Mouse (Mus musculus) adrenal gland, adult 18-20 months (tissue): ENCODE measurements around the gene Tmod3. TPM values are rescaled to one million over a fixed set of nuclear protein-coding genes. Genes with fewer than 3 reads are reported as not detected.
A peak's percentile ranks its signal among the peaks of the same experiment; 100 is the strongest.

Experiments used
- DNase-seq, 2 experiments: peaks; one replicate each; pipeline ENCODE4 v3.0.0; 2021 to 2022; ENCODE audit warnings: low spot score in 2 of 2
- long read RNA-seq, 2 experiments: library from polyadenylated mRNA; stranded (forward); transcript quantifications; one replicate each; pipeline ENCODE4 v2.0.0; 2021
- total RNA-seq, 2 experiments: library from RNA; stranded (reverse); gene quantifications; 1 replicate in 1 of 2; 2 replicates in 1 of 2; pipeline ENCODE4 v1.2.3; 2021

Gene Tmod3
- total RNA-seq, result 10 to 100 TPM; 57.4 to 60.2 TPM
- long read RNA-seq, experiment 1, transcript Tmod3-201 (10 exons, 3,667 nt), result major isoform, 29 of 38 reads
- long read RNA-seq, experiment 1, partial matches to known transcripts, result 3 of 38 reads
- long read RNA-seq, experiment 1, other reads (novel, unspliced or antisense), result 5 of 38 reads
- long read RNA-seq, experiment 2, transcript Tmod3-201 (10 exons, 3,667 nt), result major isoform, 44 of 48 reads
- long read RNA-seq, experiment 2, partial matches to known transcripts, result 1 of 48 reads
- long read RNA-seq, experiment 2, other reads (novel, unspliced or antisense), result 3 of 48 reads

- DNase-seq, result peak; percentile 95 to 97
These were observed at the start of gene Tmod3 for GRCm38 (mm10) chr9:75559512-75560012. Gene Tmod3 (minus strand): TSS chr9:75559657.

- no peak for DNase-seq
These were observed 48.0 kb upstream of the Tmod3 start for GRCm38 (mm10) chr9:75607496-75607895.

- no peak for DNase-seq
These were observed 42.1 kb upstream of the Tmod3 start for GRCm38 (mm10) chr9:75601510-75601909.

DNA sequence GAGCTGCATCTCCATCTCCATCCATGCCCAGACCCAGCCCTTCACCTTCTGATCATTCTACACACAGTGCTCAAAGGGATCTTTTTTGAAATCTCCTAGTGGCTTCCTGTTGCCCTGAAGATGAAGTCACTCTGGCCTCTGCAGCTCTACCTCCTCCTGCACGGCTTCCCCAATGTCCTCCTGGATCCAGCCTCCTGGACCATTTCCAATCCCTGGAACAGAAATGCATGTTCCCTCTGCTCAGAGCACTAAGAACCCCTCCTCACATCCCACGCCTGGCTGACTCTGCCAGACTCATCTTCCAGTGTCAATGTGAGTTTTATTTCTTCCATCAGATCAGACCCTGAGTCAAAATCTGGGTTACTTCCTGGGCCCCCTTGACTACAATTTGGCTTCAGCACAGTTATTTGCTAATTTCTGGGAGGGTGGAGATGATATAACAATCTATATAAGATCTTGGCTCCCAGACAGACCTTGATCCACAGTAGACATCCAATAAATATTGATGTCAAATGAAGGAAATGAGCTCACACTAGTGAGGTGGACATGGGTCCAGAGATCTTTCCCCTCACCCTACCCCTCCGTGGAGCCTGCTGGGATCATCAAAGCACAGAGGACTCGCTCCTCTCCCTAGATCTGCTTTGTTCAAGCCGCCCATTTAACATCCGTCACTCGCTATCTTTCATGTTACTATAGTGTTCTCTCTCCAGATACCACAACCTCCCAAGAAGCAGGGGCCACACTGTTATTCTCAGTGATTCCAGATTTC, 40.9 kb upstream of the Tmod3 start:
- DNase-seq, result no peak

- DNase-seq, result no peak
These were observed 39.9 kb upstream of the Tmod3 start for GRCm38 (mm10) chr9:75599191-75599841.

DNA sequence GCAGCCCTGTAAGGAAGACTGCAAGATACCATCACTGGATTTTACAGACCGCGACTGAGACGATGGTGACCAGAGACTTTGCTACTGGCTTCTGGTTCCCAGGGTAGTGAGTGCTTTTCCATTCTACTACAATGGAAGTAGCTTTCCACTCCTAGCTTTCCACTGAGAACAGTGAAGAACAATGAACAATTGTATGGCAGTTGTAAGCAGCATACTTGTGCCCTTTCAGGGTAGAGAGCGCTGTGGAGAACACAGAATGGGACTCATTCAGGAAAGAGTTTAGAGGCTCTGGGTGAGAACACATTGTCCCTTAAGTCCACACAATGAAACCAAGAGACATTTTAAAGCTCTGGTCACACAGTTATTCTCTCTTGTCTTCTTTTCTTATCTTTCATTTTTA, 38.1 kb upstream of the Tmod3 start:
- no peak for DNase-seq

DNA sequence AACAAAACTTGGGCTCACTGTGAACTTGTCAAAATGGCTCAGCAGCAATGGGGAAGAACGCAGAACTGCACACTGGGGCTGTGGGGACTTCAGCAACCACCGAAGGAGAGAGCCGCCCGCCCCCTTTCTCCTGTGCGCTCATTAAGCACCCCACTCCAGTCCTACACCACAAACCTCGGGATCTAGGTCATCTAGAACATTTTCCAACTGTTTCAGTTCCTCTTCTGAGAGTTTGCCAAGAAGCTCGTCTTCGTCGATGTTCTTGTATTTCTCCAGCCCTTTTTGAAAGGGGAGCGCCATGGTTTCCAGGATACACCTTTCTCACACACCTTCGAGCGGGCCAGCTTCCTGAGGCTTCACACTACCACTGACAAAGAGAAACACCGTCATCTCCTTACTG, 37.6 kb upstream of the Tmod3 start:
- DNase-seq, result no peak

DNA sequence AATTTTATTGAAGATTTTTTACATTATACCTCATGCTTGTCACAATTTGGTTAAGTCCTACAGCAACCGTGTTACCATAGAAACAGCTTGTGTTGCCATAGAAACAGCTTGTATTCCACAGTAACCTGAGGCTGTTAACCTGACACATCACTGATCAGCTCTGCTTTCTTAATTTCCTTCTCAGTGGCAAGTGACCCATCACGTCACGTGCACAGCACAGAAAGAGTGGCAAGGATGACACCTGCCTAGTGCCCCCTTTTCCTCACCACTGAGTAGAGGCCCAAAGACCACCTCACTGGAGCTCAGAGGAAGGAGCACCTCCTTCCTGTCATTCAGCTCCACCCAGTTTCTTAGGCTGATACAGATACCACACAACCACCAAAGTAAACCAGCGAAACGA, 34.0 kb upstream of the Tmod3 start:
- DNase-seq, result no peak

DNA sequence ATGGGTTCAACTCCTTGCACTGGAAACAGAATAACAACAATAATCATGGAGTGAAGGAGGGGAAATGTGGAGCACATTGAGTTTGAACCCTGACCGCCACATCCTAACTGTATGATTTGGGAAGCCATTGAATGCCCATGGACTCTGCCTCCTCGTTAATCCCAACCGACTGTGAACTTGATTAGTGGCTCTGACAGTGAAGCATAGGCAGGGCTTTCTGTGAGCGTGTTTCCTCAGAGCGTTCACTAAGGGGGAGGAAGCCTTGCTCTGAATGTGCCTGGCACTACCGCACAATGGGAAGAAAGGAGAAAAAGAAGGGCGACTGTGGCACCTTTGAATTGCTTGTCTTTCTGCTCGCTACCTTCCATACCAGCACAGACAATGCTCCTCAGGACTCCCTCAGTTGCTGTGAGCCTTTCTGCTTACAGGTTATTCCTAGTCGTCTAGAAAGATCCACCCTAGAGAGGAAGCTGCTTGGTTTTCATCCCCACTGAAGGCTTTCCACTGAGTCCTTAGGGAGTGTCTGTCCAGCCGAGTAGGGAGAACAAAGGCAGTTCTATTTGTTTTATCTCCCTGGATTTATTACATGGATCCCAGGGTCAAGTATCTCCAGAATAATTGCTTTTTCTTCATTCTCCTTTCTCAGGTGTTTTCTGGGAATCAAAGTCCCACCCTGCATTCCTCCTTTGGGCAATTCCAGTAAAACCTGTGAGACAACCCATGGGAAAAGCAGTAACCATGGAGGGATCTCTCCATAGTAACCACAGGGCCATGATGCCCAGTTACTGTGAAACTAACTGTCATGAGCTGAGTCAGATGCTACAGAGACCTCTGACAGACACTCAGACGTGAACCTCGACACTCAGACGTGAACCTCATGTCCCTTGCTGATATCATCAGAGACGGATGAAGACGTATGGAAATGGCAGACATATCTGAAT, 30.7 kb upstream of the Tmod3 start:
- no peak for DNase-seq

DNA sequence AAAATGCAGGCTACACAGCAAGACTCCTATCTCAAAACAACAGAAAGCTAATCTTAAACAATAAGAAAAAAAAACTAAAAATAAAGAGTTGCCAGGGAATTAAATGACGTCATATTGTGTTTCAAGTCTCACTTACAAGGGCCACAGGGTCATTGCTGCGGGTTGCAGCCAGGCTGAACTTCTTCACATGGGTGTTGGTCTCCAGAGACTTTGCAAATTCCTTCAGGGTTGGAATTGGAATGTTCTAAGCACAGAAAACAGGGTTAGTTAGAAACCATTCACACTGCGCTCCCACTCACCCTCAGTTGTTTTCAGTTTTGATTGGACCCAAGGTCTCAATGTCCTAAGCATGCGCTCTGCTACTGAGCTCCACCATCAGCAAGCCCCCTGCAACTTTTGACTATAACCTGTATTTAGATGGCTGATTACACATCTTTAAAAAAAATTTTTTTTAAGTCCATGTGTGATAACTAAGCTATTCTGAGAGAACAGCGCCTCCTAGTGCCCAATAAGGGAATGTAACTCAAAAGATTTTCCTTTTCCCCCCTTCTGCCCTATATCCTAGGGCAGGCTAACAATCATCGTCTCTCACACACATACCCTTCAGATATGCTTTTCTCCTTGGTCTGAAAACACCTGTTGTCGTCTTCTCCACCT, 22.4 kb upstream of the Tmod3 start:
- DNase-seq, result no peak

DNA sequence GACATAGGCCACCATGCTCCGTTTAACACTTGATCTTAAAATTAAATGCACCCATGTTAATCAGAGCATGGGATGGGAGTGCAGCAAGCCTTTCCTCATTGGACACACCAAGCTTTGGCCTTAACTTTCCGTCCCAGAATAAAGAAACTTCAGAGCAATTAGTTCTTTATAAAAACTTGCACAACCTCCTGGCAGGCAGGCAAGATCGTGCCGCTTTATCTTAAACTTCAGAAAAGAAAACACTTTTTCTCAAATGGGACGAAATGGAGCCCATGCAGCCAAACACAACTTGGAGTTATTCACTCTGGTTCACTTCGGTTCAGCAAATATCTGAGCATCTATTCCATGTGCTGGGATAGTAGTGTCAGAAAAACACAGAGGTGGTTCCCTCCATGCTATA, 19.9 kb upstream of the Tmod3 start:
- no peak for DNase-seq

- DNase-seq, result no peak
These were observed 11.8 kb upstream of the Tmod3 start for GRCm38 (mm10) chr9:75571036-75571942.

- no peak for DNase-seq
These were observed 8.9 kb upstream of the Tmod3 start for GRCm38 (mm10) chr9:75568399-75568798.

- no peak for DNase-seq
These were observed 5.4 kb upstream of the Tmod3 start for GRCm38 (mm10) chr9:75564892-75565291.

GRCm38 (mm10) chr9:75563622-75564021, 4.2 kb upstream of the Tmod3 start:
- no peak for DNase-seq

GRCm38 (mm10) chr9:75563176-75563575, 3.7 kb upstream of the Tmod3 start:
- DNase-seq, result no peak

DNA sequence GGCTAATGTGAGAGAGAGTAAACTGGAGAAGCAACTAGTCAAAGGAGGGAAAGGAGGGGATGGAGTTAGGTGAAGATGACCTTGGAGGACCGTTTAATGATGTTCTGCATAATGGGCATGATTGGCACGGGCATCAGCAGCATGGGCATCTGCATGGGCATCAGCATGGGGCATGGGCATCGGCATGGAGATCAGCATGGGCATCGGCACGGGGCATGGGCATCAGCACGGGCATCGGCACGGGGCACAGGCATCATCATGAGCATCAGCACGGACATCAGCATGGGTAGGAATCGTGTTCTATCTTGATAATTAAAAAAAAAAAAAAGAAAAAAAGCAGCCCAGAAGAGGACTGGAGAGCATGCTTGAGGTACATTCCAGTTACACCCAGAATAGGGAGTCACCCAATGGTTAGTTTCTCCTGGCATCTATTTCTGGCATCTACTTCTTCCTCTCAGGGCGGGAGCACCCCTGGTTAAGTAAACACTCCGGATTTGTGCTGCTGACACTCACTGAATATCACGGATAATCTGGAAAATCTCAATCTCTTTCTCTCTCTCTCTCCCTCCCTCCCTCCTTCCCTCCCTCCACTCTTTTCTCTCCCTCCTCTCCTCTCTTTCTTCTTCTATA, 1.7 kb upstream of the Tmod3 start:
- no peak for DNase-seq

GRCm38 (mm10) chr9:75560353-75560752, 896 bp upstream of the Tmod3 start:
- no peak for DNase-seq
